Mouse (Mus musculus): ENCODE data around the gene Stpg3.

The Stpg3 gene

GRCm38 (mm10) chr2:25240310-25240709, 25.9 kb upstream of the Stpg3 start:
- TF ChIP-seq GATA4 (IDR thresholded peaks at IDR 0.05; ENCODE audit: insufficient replicate concordance, low read length), result no peak

- TF ChIP-seq GATA4 (IDR thresholded peaks at IDR 0.05; ENCODE audit: insufficient replicate concordance, low read length), result no peak
Observed at GRCm38 (mm10) chr2:25239766-25240165, 25.3 kb upstream of the Stpg3 start.

GRCm38 (mm10) chr2:25238106-25238505, 23.7 kb upstream of the Stpg3 start:
- TF ChIP-seq GATA4 (IDR thresholded peaks at IDR 0.05; ENCODE audit: insufficient replicate concordance, low read length), result no peak

- TF ChIP-seq GATA4 (IDR thresholded peaks at IDR 0.05; ENCODE audit: insufficient replicate concordance, low read length), result no peak
Observed at GRCm38 (mm10) chr2:25237522-25237921, 23.1 kb upstream of the Stpg3 start.

GRCm38 (mm10) chr2:25236614-25237013, 22.2 kb upstream of the Stpg3 start, which contains the start of gene Rnf224:
Gene Rnf224, minus strand, starts transcription at chr2:25236787.
- no peak for TF ChIP-seq GATA4 (IDR thresholded peaks at IDR 0.05; ENCODE audit: insufficient replicate concordance, low read length)

GRCm38 (mm10) chr2:25234551-25235220, 20.2 kb upstream of the Stpg3 start:
- TF ChIP-seq GATA4 (IDR thresholded peaks at IDR 0.05; ENCODE audit: insufficient replicate concordance, low read length), result no peak

GRCm38 (mm10) chr2:25234050-25234449, 19.6 kb upstream of the Stpg3 start, which contains the start of gene Slc34a3:
Gene Slc34a3, minus strand, starts transcription at chr2:25234364.
- TF ChIP-seq GATA4 (IDR thresholded peaks at IDR 0.05; ENCODE audit: insufficient replicate concordance, low read length), result no peak

- TF ChIP-seq GATA4 (IDR thresholded peaks at IDR 0.05; ENCODE audit: insufficient replicate concordance, low read length), result no peak
Observed at GRCm38 (mm10) chr2:25233421-25233820, 19.0 kb upstream of the Stpg3 start.

GRCm38 (mm10) chr2:25231038-25231437, 16.6 kb upstream of the Stpg3 start:
- no peak for TF ChIP-seq GATA4 (IDR thresholded peaks at IDR 0.05; ENCODE audit: insufficient replicate concordance, low read length)

GRCm38 (mm10) chr2:25230581-25230980, 16.1 kb upstream of the Stpg3 start:
- no peak for TF ChIP-seq GATA4 (IDR thresholded peaks at IDR 0.05; ENCODE audit: insufficient replicate concordance, low read length)

GRCm38 (mm10) chr2:25229582-25229981, 15.1 kb upstream of the Stpg3 start:
- no peak for TF ChIP-seq GATA4 (IDR thresholded peaks at IDR 0.05; ENCODE audit: insufficient replicate concordance, low read length)

- no peak for TF ChIP-seq GATA4 (IDR thresholded peaks at IDR 0.05; ENCODE audit: insufficient replicate concordance, low read length)
Observed at GRCm38 (mm10) chr2:25228995-25229530, 14.6 kb upstream of the Stpg3 start.

- TF ChIP-seq GATA4 (IDR thresholded peaks at IDR 0.05; ENCODE audit: insufficient replicate concordance, low read length), result no peak
Observed at GRCm38 (mm10) chr2:25228431-25228889, 14.0 kb upstream of the Stpg3 start.

GRCm38 (mm10) chr2:25227406-25227805, 13.0 kb upstream of the Stpg3 start:
- no peak for TF ChIP-seq GATA4 (IDR thresholded peaks at IDR 0.05; ENCODE audit: insufficient replicate concordance, low read length)

- TF ChIP-seq GATA4 (IDR thresholded peaks at IDR 0.05; ENCODE audit: insufficient replicate concordance, low read length), result no peak
Observed at GRCm38 (mm10) chr2:25226864-25227263, 12.4 kb upstream of the Stpg3 start.

GRCm38 (mm10) chr2:25225811-25226379, 11.5 kb upstream of the Stpg3 start:
- no peak for TF ChIP-seq GATA4 (IDR thresholded peaks at IDR 0.05; ENCODE audit: insufficient replicate concordance, low read length)

Data from liver, adult (tissue).